Comparison of ENCODE assay signal across 14 mouse cellular contexts in genomic region chr1:167288665-167289538, GRCm38 (mm10). TPM values are rescaled to one million over a fixed set of nuclear protein-coding genes. Genes with fewer than 3 reads are reported as not detected.
A peak's percentile ranks its signal among the peaks of the same experiment; 100 is the strongest.
DNase-seq lines count a peak whose midpoint lies in the region; ATAC-seq lines count a peak whose summit lies in the region.
"Had no signal": no experiment of that assay in that cellular context is flagged by ENCODE, and none has a peak within 500 bp of the region (broad histone marks: within the 10 kb centered on the region; RNA-seq: fewer than 3 reads in every experiment).

No protein-coding gene starts in this region.

- no peak for DNase-seq in hindbrain, embryonic 14.5 days (ENCODE audit: low spot score)
- DNase-seq in 3T3-L1 (ENCODE audit: low read depth, low spot score) (peak; percentile 52), NIH3T3 (ENCODE audit: low read depth) (peak; percentile 58)
- no peak for DNase-seq in heart, postnatal 4 days
- DNase-seq in layer of hippocampus, adult 9-11 months = no peak
- DNase-seq in layer of hippocampus, postnatal 14 days (ENCODE audit: low spot score in 2 of 2) = no peak
- DNase-seq: cerebellum, adult 9-11 months; kidney, postnatal 14 days; right cerebral cortex, postnatal 4 days; thymus, adult 2 months had no signal

- no peak for ATAC-seq in hindbrain, embryonic 16.5 days
- ATAC-seq in hindbrain, embryonic 14.5 days (ENCODE audit: low FRiP score) = no peak
- ATAC-seq in liver, embryonic 12.5 days = peak; percentile 85

- H3K4me2 ChIP-seq in hindbrain, embryonic 16.5 days (ENCODE audit: low read length) = no peak overlapping the region
- H3K4me2 ChIP-seq in hindbrain, embryonic 14.5 days (replicated peaks) = no peak overlapping the region
- H3K4me2 ChIP-seq in liver, embryonic 12.5 days = peak overlapping the region; percentile 61

- no peak overlapping the region for H3K4me3 ChIP-seq in hindbrain, embryonic 16.5 days (ENCODE audit: low read length)
- no peak overlapping the region for H3K4me3 ChIP-seq in hindbrain, embryonic 14.5 days (replicated peaks; ENCODE audit: low read length)
- peak overlapping the region; percentile 15 for H3K4me3 ChIP-seq in liver, embryonic 12.5 days
- H3K4me3 ChIP-seq: heart, embryonic 15.5 days had no signal

- H3K4me1 ChIP-seq in hindbrain, embryonic 16.5 days (ENCODE audit: control insufficient read depth, insufficient read depth, low read depth, low read length) = peaks cover 12% of the 10 kb centered on the region
- H3K4me1 ChIP-seq in hindbrain, embryonic 14.5 days (replicated peaks; ENCODE audit: control insufficient read depth, insufficient read depth, low read length) = peaks cover 14% of the 10 kb centered on the region
- H3K4me1 ChIP-seq in liver, embryonic 12.5 days = peaks cover 55% of the 10 kb centered on the region

- no peaks in the 10 kb centered on the region for H3K9me3 ChIP-seq in hindbrain, embryonic 16.5 days (ENCODE audit: control insufficient read depth, low read length)
- no peaks in the 10 kb centered on the region for H3K9me3 ChIP-seq in hindbrain, embryonic 14.5 days (ENCODE audit: control insufficient read depth, low read length)
- H3K9me3 ChIP-seq in liver, embryonic 12.5 days (replicated peaks) = no peaks in the 10 kb centered on the region
- H3K9me3 ChIP-seq: heart, embryonic 15.5 days; midbrain, embryonic 12.5 days had no signal

- no peaks in the 10 kb centered on the region for H3K27me3 ChIP-seq in hindbrain, embryonic 16.5 days (replicated peaks; ENCODE audit: control insufficient read depth, insufficient read depth, low read length)
- H3K27me3 ChIP-seq in hindbrain, embryonic 14.5 days (ENCODE audit: control insufficient read depth, insufficient read depth, low read length) = no peaks in the 10 kb centered on the region
- peaks cover 28% of the 10 kb centered on the region for H3K27me3 ChIP-seq in liver, embryonic 12.5 days (replicated peaks)
- H3K27me3 ChIP-seq: heart, embryonic 15.5 days had no signal

- no peaks in the 10 kb centered on the region for H3K36me3 ChIP-seq in hindbrain, embryonic 16.5 days (ENCODE audit: control insufficient read depth, insufficient read depth, low read length)
- no peaks in the 10 kb centered on the region for H3K36me3 ChIP-seq in hindbrain, embryonic 14.5 days (replicated peaks; ENCODE audit: control insufficient read depth, insufficient read depth)
- H3K36me3 ChIP-seq in liver, embryonic 12.5 days = no peaks in the 10 kb centered on the region
- H3K36me3 ChIP-seq: heart, embryonic 15.5 days; midbrain, embryonic 12.5 days had no signal

- 48% methylated on average over 10 of the region's 11 CpGs for WGBS in hindbrain, embryonic 16.5 days
- 45% methylated on average over 11 of the region's 11 CpGs for WGBS in hindbrain, embryonic 14.5 days
- 10% methylated on average over 11 of the region's 11 CpGs for WGBS in liver, embryonic 12.5 days (ENCODE audit: insufficient replicate concordance)

- peak overlapping the region; percentile 8; the same call in 1 of the 2 replicates for H3K9ac ChIP-seq in hindbrain, embryonic 16.5 days (ENCODE audit: low read depth, low read length)
- H3K9ac ChIP-seq in hindbrain, embryonic 14.5 days = no peak overlapping the region
- peak overlapping the region; percentile 47 for H3K9ac ChIP-seq in liver, embryonic 12.5 days
- H3K9ac ChIP-seq: heart, embryonic 15.5 days had no signal

- H3K27ac ChIP-seq in hindbrain, embryonic 16.5 days (ENCODE audit: low read depth, low read length) = no peak overlapping the region
- no peak overlapping the region for H3K27ac ChIP-seq in hindbrain, embryonic 14.5 days
- peak overlapping the region; percentile 90 for H3K27ac ChIP-seq in liver, embryonic 12.5 days
- H3K27ac ChIP-seq: heart, embryonic 15.5 days had no signal

RNA-seq across cellular contexts. Expression of gene Uck2, which starts 3.8 kb away (rescaled TPM):
- 43.0 and 45.2 TPM in 2 replicates for polyA plus RNA-seq in hindbrain, embryonic 16.5 days (2015; fragmentation: Nextera tagmentation; extraction: Ambion mirVana)
- polyA plus RNA-seq in hindbrain, embryonic 14.5 days (2014; fragmentation: Nextera tagmentation; extraction: Ambion mirVana) = 48.8 and 49.6 TPM in 2 replicates
- polyA plus RNA-seq in liver, embryonic 12.5 days (2016; fragmentation: Nextera tagmentation; extraction: Ambion mirVana) = 102 and 103 TPM in 2 replicates
- 10 to 100 TPM; 55.0 to 55.7 TPM for total RNA-seq in heart, postnatal 4 days (2021)
- 10 to 100 TPM; 64.2 to 68.1 TPM for total RNA-seq in layer of hippocampus, postnatal 14 days (2021)

RNA-seq across cellular contexts. Expression of gene Tmco1, which starts 19.3 kb away (rescaled TPM):
- 72.7 and 85.8 TPM in 2 replicates for polyA plus RNA-seq in hindbrain, embryonic 16.5 days (2015; fragmentation: Nextera tagmentation; extraction: Ambion mirVana)
- polyA plus RNA-seq in hindbrain, embryonic 14.5 days (2014; fragmentation: Nextera tagmentation; extraction: Ambion mirVana) = 67.8 and 72.0 TPM in 2 replicates
- polyA plus RNA-seq in liver, embryonic 12.5 days (2016; fragmentation: Nextera tagmentation; extraction: Ambion mirVana) = 70.7 and 74.2 TPM in 2 replicates
- total RNA-seq in heart, postnatal 4 days (2021) = 10 to 100 TPM; 75.6 to 79.3 TPM
- 10 to 100 TPM; 43.2 to 48.9 TPM for total RNA-seq in layer of hippocampus, postnatal 14 days (2021)

Comparison
In these comparisons a context has a peak if more than half of its experiments do, and no peak if none do; other contexts are left out.
1. DNase-seq: peak in 3T3-L1 (single experiment) and NIH3T3 (single experiment); none in hindbrain, embryonic 14.5 days (single experiment), heart, postnatal 4 days (single experiment), layer of hippocampus, adult 9-11 months (single experiment) and layer of hippocampus, postnatal 14 days (0 of 2).